8 mouse cellular contexts compared by ENCODE assay signal in genomic region chr1:134045971-134046370, GRCm38 (mm10). TPM values are rescaled to one million over a fixed set of nuclear protein-coding genes. Genes with fewer than 3 reads are reported as not detected.
DNase-seq lines count a peak whose midpoint lies in the region; ATAC-seq and TF ChIP-seq lines count a peak whose summit lies in the region.

No protein-coding gene starts in this region.

- H3K9ac ChIP-seq in embryonic facial prominence, embryonic 14.5 days (ENCODE audit: low read depth, low read length), result peak overlapping the region; percentile 28; the same call in 1 of the 2 replicates
- peak overlapping the region; percentile 44 for H3K9ac ChIP-seq in kidney, embryonic 14.5 days (ENCODE audit: low read depth, low read length)

- H3K4me1 ChIP-seq in bone marrow, adult 2 months (ENCODE audit: control insufficient read depth, insufficient read depth, low read length), result no peaks in the 10 kb centered on the region
- H3K4me1 ChIP-seq in embryonic facial prominence, embryonic 14.5 days (ENCODE audit: control insufficient read depth, insufficient read depth, low read length), result 0 out of 2 replicates have a peak, but pooled peaks cover 3% of the 10 kb centered on the region
- H3K4me1 ChIP-seq in heart, embryonic 10.5 days, result peaks cover 31% of the 10 kb centered on the region
- H3K4me1 ChIP-seq in kidney, embryonic 14.5 days (ENCODE audit: control insufficient read depth, insufficient read depth, low read length), result peaks cover 4% of the 10 kb centered on the region; the same call in 1 of the 2 replicates

- peak overlapping the region; percentile 53 for H3K4me2 ChIP-seq in embryonic facial prominence, embryonic 14.5 days (ENCODE audit: low read depth, low read length)
- peak overlapping the region; percentile 49 for H3K4me2 ChIP-seq in kidney, embryonic 14.5 days (replicated peaks; ENCODE audit: low read depth, low read length)

- TF ChIP-seq POLR2A in bone marrow, adult 2 months (IDR thresholded peaks at IDR 0.05; ENCODE audit: borderline replicate concordance, control insufficient read depth, low read depth, low read length), result no peak

- TF ChIP-seq CTCF in bone marrow, adult 2 months (IDR thresholded peaks at IDR 0.05; ENCODE audit: control insufficient read depth, insufficient read depth, low read length), result peak; percentile 63

- peak; percentile 76 for ATAC-seq in embryonic facial prominence, embryonic 14.5 days (ENCODE audit: low read depth)
- peak; percentile 68 for ATAC-seq in kidney, embryonic 14.5 days (ENCODE audit: low FRiP score, low TSS enrichment)

- peak; percentile 53 to 60 for DNase-seq in B cell, adult 2 months
- DNase-seq in embryonic facial prominence, embryonic 14.5 days (ENCODE audit: low spot score), result peak; percentile 85
- peak; percentile 84 for DNase-seq in heart, embryonic 10.5 days (ENCODE audit: low spot score)
- DNase-seq in liver, result peak; percentile 74
- peak; percentile 63 for DNase-seq in naive thymus-derived CD4-positive, alpha-beta T cell, adult 2 months (ENCODE audit: low read depth)
- peak; percentile 49 to 59 for DNase-seq in thymus, adult 18-20 months

- no peak overlapping the region for H3K4me3 ChIP-seq in bone marrow, adult 2 months (replicated peaks; ENCODE audit: control insufficient read depth, low read depth, low read length)
- H3K4me3 ChIP-seq in embryonic facial prominence, embryonic 14.5 days (ENCODE audit: low read depth, low read length), result no peak overlapping the region; the same call in 1 of the 2 replicates
- peak overlapping the region; percentile 51 for H3K4me3 ChIP-seq in heart, embryonic 10.5 days
- H3K4me3 ChIP-seq in kidney, embryonic 14.5 days (ENCODE audit: low read length), result peak overlapping the region; percentile 19

- no peaks in the 10 kb centered on the region for H3K9me3 ChIP-seq in embryonic facial prominence, embryonic 14.5 days (ENCODE audit: control insufficient read depth, low read length)
- H3K9me3 ChIP-seq in heart, embryonic 10.5 days, result no peaks in the 10 kb centered on the region
- H3K9me3 ChIP-seq in kidney, embryonic 14.5 days (ENCODE audit: control insufficient read depth, low read length), result no peaks in the 10 kb centered on the region

- H3K27ac ChIP-seq in bone marrow, adult 2 months (ENCODE audit: control insufficient read depth, insufficient read depth, low read depth, low read length, poor library complexity), result no peak overlapping the region
- H3K27ac ChIP-seq in embryonic facial prominence, embryonic 14.5 days (replicated peaks; ENCODE audit: low read depth, low read length), result no peak overlapping the region
- peak overlapping the region; percentile 70 for H3K27ac ChIP-seq in heart, embryonic 10.5 days
- no peak overlapping the region for H3K27ac ChIP-seq in kidney, embryonic 14.5 days (ENCODE audit: low read depth, low read length)

- H3K27me3 ChIP-seq in embryonic facial prominence, embryonic 14.5 days (replicated peaks; ENCODE audit: control insufficient read depth, insufficient read depth, low read length), result no peaks in the 10 kb centered on the region
- peaks cover 26% of the 10 kb centered on the region for H3K27me3 ChIP-seq in heart, embryonic 10.5 days (ENCODE audit: insufficient read depth, poor library complexity, severe bottlenecking)
- no peaks in the 10 kb centered on the region for H3K27me3 ChIP-seq in kidney, embryonic 14.5 days (ENCODE audit: control insufficient read depth, insufficient read depth, low read length)

- H3K36me3 ChIP-seq in embryonic facial prominence, embryonic 14.5 days (ENCODE audit: control insufficient read depth, insufficient read depth, low read length), result no peaks in the 10 kb centered on the region
- no peaks in the 10 kb centered on the region for H3K36me3 ChIP-seq in heart, embryonic 10.5 days
- no peaks in the 10 kb centered on the region for H3K36me3 ChIP-seq in kidney, embryonic 14.5 days (ENCODE audit: control insufficient read depth, insufficient read depth, low read length)

- 9% methylated on average over 9 of the region's 9 CpGs for WGBS in bone marrow, adult 2 months
- WGBS in embryonic facial prominence, embryonic 14.5 days, result 11% methylated on average over 9 of the region's 9 CpGs
- WGBS in heart, embryonic 10.5 days, result 8% methylated on average over 9 of the region's 9 CpGs
- WGBS in kidney, embryonic 14.5 days, result 4% methylated on average over 7 of the region's 9 CpGs

RNA-seq across cellular contexts. Expression of gene Fmod, which starts 8.9 kb away (rescaled TPM):
- polyA plus RNA-seq in bone marrow, adult 2 months (2011; ENCODE audit: insufficient read depth, insufficient read length, low replicate concordance, missing spikeins), result 0.31 TPM in 1 of 2 replicates, not detected in the other
- 40.8 and 44.2 TPM in 2 replicates for polyA plus RNA-seq in embryonic facial prominence, embryonic 14.5 days (2014; fragmentation: Nextera tagmentation; extraction: Ambion mirVana)
- polyA plus RNA-seq in heart, embryonic 10.5 days (2016; fragmentation: Nextera tagmentation; extraction: Ambion mirVana), result 9.5 and 11.2 TPM in 2 replicates
- polyA plus RNA-seq in kidney, embryonic 14.5 days (2014; fragmentation: Nextera tagmentation; extraction: Ambion mirVana), result 1.7 and 4.0 TPM in 2 replicates

RNA-seq across cellular contexts. Expression of gene Btg2, which starts 32.9 kb away (rescaled TPM):
- polyA plus RNA-seq in bone marrow, adult 2 months (2011; ENCODE audit: insufficient read depth, insufficient read length, low replicate concordance, missing spikeins), result 79.9 and 89.5 TPM in 2 replicates
- 37.9 and 41.3 TPM in 2 replicates for polyA plus RNA-seq in embryonic facial prominence, embryonic 14.5 days (2014; fragmentation: Nextera tagmentation; extraction: Ambion mirVana)
- polyA plus RNA-seq in heart, embryonic 10.5 days (2016; fragmentation: Nextera tagmentation; extraction: Ambion mirVana), result 26.1 and 34.2 TPM in 2 replicates
- polyA plus RNA-seq in kidney, embryonic 14.5 days (2014; fragmentation: Nextera tagmentation; extraction: Ambion mirVana), result 20.8 and 28.6 TPM in 2 replicates

Comparison
In these comparisons a context has a peak if more than half of its experiments do, and no peak if none do; other contexts are left out.
1. H3K4me3 ChIP-seq: peak in heart, embryonic 10.5 days (single experiment) and kidney, embryonic 14.5 days (single experiment); none in bone marrow, adult 2 months (single experiment) and embryonic facial prominence, embryonic 14.5 days (single experiment).
2. Peak in every context shown above with its lines, with median percentiles within 50 percentile points of each other: DNase-seq.